Mouse (Mus musculus) brain, embryonic 14.5 days (tissue): ENCODE measurements around the gene Vmn1r221.
"Not testable (repeated sequence)": the region's sequence is repeated elsewhere in the genome, so short reads cannot be mapped to it uniquely, and the experiment has no call there.

ENCODE experiments used
- CTCF ChIP-seq: fragments of 200-500 bp; IDR thresholded peaks from 2 replicates; pipeline ENCODE4 v1.5.1; 2012; ENCODE audit warnings: inconsistent platforms, mild to moderate bottlenecking, moderate library complexity, borderline replicate concordance; ENCODE audit not compliant: insufficient read depth, insufficient read length; ENCODE audit errors: extremely low read depth
- POLR2A ChIP-seq: fragments of 200-500 bp; IDR thresholded peaks from 2 replicates; pipeline ENCODE4 v1.6.1; 2012; ENCODE audit warnings: mild to moderate bottlenecking, inconsistent platforms, borderline replicate concordance; ENCODE audit not compliant: poor library complexity, insufficient read depth, insufficient read length, severe bottlenecking; ENCODE audit errors: extremely low read depth

DNA sequence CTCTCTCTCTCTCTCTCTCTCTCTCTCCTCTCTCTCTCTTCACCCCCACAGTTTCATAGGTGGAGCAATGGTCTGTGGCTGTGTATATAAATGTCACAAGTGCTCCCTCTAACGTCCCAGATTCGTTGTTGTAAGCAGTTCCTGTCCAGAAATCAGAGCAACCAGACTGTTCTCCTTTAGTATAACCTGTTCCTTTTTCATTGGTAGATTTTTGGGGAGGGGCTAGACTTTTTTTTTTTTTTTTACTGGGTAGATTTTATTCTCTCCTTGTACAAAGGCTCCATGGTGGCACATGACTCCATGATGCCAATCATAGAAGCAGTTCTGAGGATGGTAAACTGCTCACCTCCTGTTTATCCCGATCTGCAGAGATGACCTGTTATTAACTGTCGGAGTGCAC, 55.2 kb downstream of the Vmn1r221 start:
- peak; percentile 5; the same call in 1 of the 2 replicates for TF ChIP-seq CTCF
- not testable (repeated sequence) for TF ChIP-seq POLR2A
